Mouse (Mus musculus): ENCODE measurements around the gene Glycam1. TPM values are rescaled to one million over a fixed set of nuclear protein-coding genes. Genes with fewer than 3 reads are reported as not detected.

The Glycam1 gene
- polyA plus RNA-seq, 1 experiment from 2014 or later: not detected

DNA sequence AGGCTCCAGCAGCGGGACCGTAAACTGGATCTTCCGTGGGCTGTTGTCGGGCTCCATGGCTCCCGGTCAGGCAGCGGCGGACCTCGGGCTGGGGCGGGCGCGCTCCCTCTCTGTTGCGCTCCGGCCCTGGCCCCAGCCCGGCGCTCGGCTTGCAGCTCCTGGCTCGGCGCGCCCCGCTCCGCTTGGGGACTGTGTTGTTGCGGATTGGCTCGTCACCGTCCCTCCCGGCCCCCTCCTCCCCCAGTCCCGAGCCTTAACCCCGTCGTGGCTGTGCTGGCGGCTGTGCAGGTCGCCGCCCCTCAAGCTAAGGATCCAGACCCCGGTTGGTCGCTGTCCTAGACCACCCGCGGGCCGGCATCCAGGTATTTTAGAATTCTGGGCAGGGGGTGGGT is 27.1 kb downstream of the Glycam1 start, which contains the start of gene Ppp1r1a:
Gene Ppp1r1a, minus strand, starts transcription at position 182 of the 392 bp plus-strand sequence.
- H3K9ac ChIP-seq: peak within 1 kb of the TSS; percentile 44
- peaks cover 2% of the 10 kb centered on the region; the same call in 1 of the 2 replicates for H3K27me3 ChIP-seq
- peaks cover 17% of the 10 kb centered on the region for H3K4me1 ChIP-seq
- H3K4me3 ChIP-seq (replicated peaks): peak within 1 kb of the TSS; percentile 68
- H3K36me3 ChIP-seq: no peaks in the 10 kb centered on the region
- no peak within 1 kb of the TSS for H3K27ac ChIP-seq (replicated peaks)
- ATAC-seq (ENCODE audit: insufficient number of reproducible peaks, low FRiP score, low TSS enrichment, low read depth): peak; percentile 79
- no peaks in the 10 kb centered on the region for H3K9me3 ChIP-seq (replicated peaks)
- WGBS: under 1% methylated on average over 36 of the region's 36 CpGs
- H3K4me2 ChIP-seq (replicated peaks): peak within 1 kb of the TSS; percentile 96

DNA sequence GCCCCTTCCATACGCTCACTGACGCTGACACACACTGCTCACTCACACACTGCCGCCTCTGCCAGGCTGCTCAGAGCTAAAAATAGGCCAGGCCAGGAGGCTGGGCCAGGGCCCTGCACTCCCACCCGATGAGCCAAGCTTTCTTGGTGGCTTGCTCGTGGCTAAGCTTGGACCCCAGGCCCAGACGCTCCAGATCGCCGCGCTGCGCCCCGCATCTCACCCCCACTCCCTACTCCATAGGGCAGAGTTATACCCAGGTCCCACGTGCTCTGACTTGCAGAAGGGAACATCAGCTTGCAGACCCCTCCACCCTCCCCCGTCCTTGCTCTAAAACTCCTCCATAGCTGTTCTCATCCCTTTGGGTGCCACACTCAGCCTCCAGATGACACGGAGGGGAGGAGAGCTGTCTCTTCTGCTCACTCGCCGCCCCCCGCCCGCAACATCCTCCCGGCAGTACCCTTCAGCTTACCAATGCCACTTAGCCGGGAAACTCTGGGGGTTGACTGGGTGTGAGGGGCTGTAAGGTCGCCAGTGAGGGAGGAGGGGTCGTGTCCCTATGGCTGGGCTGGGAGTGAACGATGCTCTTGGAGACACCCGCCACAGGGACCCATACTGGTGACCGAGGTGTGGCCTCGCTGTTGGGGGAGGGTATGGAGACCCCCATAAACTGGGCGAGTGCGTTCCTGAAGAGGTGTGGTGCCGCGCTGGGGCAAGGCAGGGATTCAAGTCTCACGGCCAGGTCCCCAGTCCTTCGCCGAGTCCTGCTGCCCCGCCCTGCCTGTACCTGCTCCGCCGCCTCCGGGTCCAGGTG is 27.7 kb downstream of the Glycam1 start:
- Histone ChIP-seq H3K4me1 (peaks cover 17% of the 10 kb centered on the region), H3K4me2 (replicated peaks) (peak overlapping the region; percentile 96), H3K36me3 (no peaks in the 10 kb centered on the region), H3K9me3 (replicated peaks) (no peaks in the 10 kb centered on the region), H3K27me3 (peaks cover 2% of the 10 kb centered on the region; the same call in 1 of the 2 replicates), H3K27ac (replicated peaks) (no peak overlapping the region), H3K9ac (peak overlapping the region; percentile 44), H3K4me3 (replicated peaks) (peak overlapping the region; percentile 68)
- 1% methylated on average over 37 of the region's 37 CpGs for WGBS
- peak; percentile 34; the same call in 1 of the 2 replicates for ATAC-seq (ENCODE audit: insufficient number of reproducible peaks, low FRiP score, low TSS enrichment, low read depth)

DNA sequence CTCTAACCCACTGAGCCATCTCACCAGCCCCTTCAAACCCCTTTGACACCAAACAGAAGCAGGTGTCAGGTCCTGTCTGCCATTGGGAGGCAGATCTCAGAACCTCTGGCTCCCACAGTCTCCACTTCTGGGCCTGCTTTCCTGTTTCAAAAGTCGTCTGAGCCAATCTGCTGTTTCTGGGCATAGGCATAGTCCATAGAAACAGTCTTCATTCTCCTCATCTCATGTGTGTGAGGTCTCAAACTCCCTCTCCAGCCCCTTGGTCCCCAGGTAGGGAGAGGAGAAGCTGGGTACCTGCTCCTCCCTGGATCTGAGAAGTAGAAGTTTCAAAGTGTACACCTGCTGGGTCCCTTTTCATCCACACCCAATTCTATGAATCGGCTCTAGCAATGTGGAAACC is 28.4 kb downstream of the Glycam1 start:
- WGBS: 31% methylated on average over 2 of the region's 2 CpGs
- Histone ChIP-seq H3K36me3 (no peaks in the 10 kb centered on the region), H3K9ac (no peak overlapping the region), H3K27me3 (peaks cover 2% of the 10 kb centered on the region; the same call in 1 of the 2 replicates), H3K4me2 (replicated peaks) (peak overlapping the region; percentile 96), H3K4me1 (peaks cover 17% of the 10 kb centered on the region), H3K27ac (replicated peaks) (no peak overlapping the region), H3K9me3 (replicated peaks) (no peaks in the 10 kb centered on the region), H3K4me3 (replicated peaks) (peak overlapping the region; percentile 68; the same call in 1 of the 2 replicates)
- no peak for ATAC-seq (ENCODE audit: insufficient number of reproducible peaks, low FRiP score, low TSS enrichment, low read depth)

DNA sequence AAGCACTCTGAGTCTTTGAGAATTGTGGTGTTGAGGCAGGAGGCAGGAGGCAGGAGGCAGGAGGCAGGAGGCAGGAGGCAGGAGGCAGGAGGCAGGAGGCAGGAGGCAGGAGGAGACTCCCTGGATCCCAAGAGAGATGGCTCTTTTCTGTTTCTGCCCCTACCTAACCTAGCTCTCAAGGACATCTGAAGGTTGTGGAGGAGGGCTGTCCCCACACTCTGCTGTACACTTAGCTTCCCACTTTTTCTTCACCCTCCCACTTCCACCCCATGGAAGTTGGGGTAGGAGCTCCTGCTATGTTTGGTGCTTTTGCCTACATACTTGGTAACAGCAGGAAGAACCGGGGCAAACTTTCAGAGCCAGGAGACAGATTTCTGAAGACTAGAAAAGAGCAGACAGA is 29.1 kb downstream of the Glycam1 start:
- peaks cover 2% of the 10 kb centered on the region; the same call in 1 of the 2 replicates for H3K27me3 ChIP-seq
- H3K9ac ChIP-seq: no peak overlapping the region
- 63% methylated on average over 1 of the region's 1 CpGs for WGBS
- no peak overlapping the region for H3K4me2 ChIP-seq (replicated peaks)
- H3K4me3 ChIP-seq (replicated peaks): no peak overlapping the region
- ATAC-seq (ENCODE audit: insufficient number of reproducible peaks, low FRiP score, low TSS enrichment, low read depth): no peak
- peaks cover 17% of the 10 kb centered on the region for H3K4me1 ChIP-seq
- no peak overlapping the region for H3K27ac ChIP-seq (replicated peaks)
- no peaks in the 10 kb centered on the region for H3K36me3 ChIP-seq
- H3K9me3 ChIP-seq (replicated peaks): no peaks in the 10 kb centered on the region

DNA sequence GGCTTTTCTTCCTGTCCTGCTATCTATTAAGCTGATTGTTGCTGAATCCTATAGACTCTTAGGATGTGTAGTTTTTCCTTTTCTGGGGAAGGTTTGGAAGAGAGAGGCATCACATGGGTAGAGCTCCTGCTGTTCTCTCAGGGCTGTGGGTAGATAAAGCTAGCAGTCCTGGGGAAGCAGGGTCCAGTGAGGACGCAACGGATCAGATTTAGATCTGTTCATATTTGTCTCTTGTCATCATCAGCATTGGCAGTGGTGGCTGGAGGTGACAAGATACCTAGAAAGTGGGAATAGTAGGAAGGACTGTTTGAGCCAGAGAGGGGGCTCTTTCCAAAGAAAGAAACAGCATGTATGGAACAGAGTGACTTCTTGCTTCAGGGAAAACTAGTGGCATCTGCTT is 29.9 kb downstream of the Glycam1 start:
- Histone ChIP-seq H3K4me3 (replicated peaks) (no peak overlapping the region), H3K9me3 (replicated peaks) (no peaks in the 10 kb centered on the region), H3K4me2 (replicated peaks) (no peak overlapping the region), H3K36me3 (no peaks in the 10 kb centered on the region), H3K27me3 (peaks cover 2% of the 10 kb centered on the region; the same call in 1 of the 2 replicates), H3K9ac (no peak overlapping the region), H3K4me1 (peaks cover 17% of the 10 kb centered on the region), H3K27ac (replicated peaks) (no peak overlapping the region)
- 79% methylated on average over 2 of the region's 2 CpGs for WGBS
- no peak for ATAC-seq (ENCODE audit: insufficient number of reproducible peaks, low FRiP score, low TSS enrichment, low read depth)

DNA sequence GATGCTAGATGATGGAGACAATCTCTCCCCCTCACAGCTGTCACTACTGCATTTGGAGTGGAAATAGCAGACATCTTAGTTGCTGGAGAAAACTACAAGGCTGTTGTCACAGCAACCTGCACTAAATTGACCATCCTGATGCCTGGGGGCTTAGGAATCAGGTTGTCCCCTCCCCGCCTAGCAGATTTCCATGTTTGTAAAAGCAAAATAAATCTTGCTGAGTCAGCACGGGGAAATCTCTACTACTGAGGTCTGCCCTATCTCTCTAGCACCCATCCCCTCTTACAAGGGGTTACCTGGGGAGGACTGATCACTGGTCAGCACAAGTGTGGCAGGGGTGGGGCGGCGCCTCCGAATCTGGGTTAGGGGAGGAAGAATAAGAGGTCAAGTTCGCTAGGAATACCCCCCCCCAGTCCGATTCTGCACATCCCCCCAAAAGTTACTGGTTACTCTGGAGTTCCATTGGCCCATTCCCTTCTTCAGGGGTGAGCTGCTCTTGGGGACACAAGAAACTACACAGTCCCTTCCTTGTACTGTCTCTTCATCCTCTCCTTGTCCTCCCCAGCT is 30.7 kb downstream of the Glycam1 start:
- H3K4me3 ChIP-seq (replicated peaks): no peak overlapping the region
- ATAC-seq (ENCODE audit: insufficient number of reproducible peaks, low FRiP score, low TSS enrichment, low read depth): no peak
- H3K27ac ChIP-seq (replicated peaks): no peak overlapping the region
- H3K27me3 ChIP-seq: peaks cover 2% of the 10 kb centered on the region; the same call in 1 of the 2 replicates
- H3K9me3 ChIP-seq (replicated peaks): no peaks in the 10 kb centered on the region
- no peak overlapping the region for H3K4me2 ChIP-seq (replicated peaks)
- peaks cover 17% of the 10 kb centered on the region for H3K4me1 ChIP-seq
- 75% methylated on average over 7 of the region's 7 CpGs for WGBS
- H3K9ac ChIP-seq: no peak overlapping the region
- no peaks in the 10 kb centered on the region for H3K36me3 ChIP-seq

DNA sequence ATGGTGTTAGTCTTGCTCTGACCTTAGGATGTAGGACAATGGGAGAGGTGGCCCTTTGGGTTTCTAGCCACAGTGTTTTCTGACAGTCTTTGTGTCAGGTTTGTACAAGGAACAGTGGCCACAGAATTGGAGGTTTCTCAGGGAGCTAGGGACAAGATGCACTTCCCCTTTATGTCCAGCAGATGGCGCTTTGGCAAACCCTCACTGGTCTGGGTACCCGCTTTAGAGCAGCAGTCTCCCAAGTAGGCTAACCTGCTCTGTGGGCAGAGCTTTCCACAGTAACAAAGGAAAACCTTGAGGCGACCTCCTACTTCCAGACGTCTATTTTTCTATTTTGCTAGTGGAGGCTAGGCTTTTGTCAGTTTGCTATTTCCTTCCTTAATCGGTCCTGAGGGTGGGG is 34.5 kb downstream of the Glycam1 start:
- Histone ChIP-seq H3K4me3 (replicated peaks) (no peak overlapping the region), H3K9ac (no peak overlapping the region), H3K4me1 (no peaks in the 10 kb centered on the region), H3K27me3 (no peaks in the 10 kb centered on the region), H3K9me3 (replicated peaks) (no peaks in the 10 kb centered on the region), H3K4me2 (replicated peaks) (no peak overlapping the region), H3K36me3 (no peaks in the 10 kb centered on the region), H3K27ac (replicated peaks) (no peak overlapping the region)
- WGBS: 9% methylated on average over 5 of the region's 5 CpGs
- ATAC-seq (ENCODE audit: insufficient number of reproducible peaks, low FRiP score, low TSS enrichment, low read depth): 0 out of 2 replicates have a peak, but pooled peaks have one; percentile 26

DNA sequence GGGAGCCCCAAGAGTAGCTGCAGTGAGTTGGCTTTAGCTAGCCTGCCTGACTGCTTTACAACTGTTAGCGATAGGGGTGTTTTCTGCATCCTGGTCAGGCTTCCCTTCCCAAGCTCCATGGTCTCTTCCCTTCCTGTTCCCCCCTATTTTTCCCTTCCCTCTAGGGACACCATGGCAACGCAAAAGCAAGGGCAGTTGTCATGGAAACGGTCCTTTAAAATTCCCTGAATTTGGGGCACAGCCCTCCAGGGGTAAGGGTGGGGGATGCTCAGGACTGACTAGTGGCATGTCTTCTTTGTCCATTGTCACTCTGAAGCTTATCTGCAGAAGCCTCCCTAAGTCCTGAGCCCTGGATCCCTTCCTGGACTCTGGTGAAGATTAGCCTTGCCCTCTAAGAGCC is 41.7 kb downstream of the Glycam1 start:
- 66% methylated on average over 3 of the region's 3 CpGs for WGBS

DNA sequence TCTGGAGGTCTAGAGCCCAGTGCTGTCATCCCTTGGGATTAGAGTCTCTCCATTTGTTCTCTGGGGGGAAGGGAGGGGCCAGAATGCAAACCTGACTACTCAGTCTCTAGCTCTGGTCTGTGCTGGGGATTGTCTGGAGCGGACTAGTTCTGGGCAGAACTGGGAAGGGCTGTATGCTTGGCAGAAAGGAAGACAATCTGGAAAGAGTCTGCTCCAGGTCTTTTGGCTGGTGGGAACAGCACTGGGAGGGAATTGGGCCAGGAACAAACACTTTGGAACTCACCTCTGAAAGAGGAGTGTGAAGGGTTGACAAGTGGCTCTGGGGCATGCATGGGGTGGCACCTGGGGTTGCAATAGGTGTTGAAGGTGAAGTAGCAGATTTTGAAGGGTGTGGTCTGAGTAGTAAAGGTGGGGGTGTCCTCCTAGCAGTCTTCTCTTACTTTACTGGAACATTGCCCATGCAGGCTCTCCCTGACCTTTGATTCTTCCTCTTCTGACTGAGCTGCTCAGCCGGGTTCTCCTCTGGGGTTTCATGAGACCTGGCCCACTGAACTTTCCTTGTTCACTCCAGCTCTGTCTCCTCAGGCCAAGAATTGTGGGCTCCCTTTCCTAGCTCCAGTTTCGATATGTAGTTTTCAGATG is 42.3 kb downstream of the Glycam1 start:
- 58% methylated on average over 3 of the region's 3 CpGs for WGBS
- H3K4me3 ChIP-seq (replicated peaks): no peak overlapping the region
- no peak overlapping the region for H3K27ac ChIP-seq (replicated peaks)
- no peak overlapping the region for H3K4me2 ChIP-seq (replicated peaks)
- peaks cover 20% of the 10 kb centered on the region; the same call in 1 of the 2 replicates for H3K4me1 ChIP-seq
- 0 out of 2 replicates have a peak, but pooled peaks cover 5% of the 10 kb centered on the region for H3K36me3 ChIP-seq
- ATAC-seq (ENCODE audit: insufficient number of reproducible peaks, low FRiP score, low TSS enrichment, low read depth): peak; percentile 35; the same call in 1 of the 2 replicates
- H3K9me3 ChIP-seq (replicated peaks): no peaks in the 10 kb centered on the region
- no peaks in the 10 kb centered on the region for H3K27me3 ChIP-seq
- H3K9ac ChIP-seq: no peak overlapping the region

More for the DNA sequence above, 41.7 kb downstream of the Glycam1 start:
- Histone ChIP-seq H3K4me3 (replicated peaks) (no peak overlapping the region), H3K27me3 (no peaks in the 10 kb centered on the region), H3K4me1 (peaks cover 18% of the 10 kb centered on the region; the same call in 1 of the 2 replicates), H3K27ac (replicated peaks) (no peak overlapping the region), H3K9me3 (replicated peaks) (no peaks in the 10 kb centered on the region), H3K9ac (no peak overlapping the region), H3K36me3 (0 out of 2 replicates have a peak, but pooled peaks cover 5% of the 10 kb centered on the region), H3K4me2 (replicated peaks) (no peak overlapping the region)
- ATAC-seq (ENCODE audit: insufficient number of reproducible peaks, low FRiP score, low TSS enrichment, low read depth): no peak

DNA sequence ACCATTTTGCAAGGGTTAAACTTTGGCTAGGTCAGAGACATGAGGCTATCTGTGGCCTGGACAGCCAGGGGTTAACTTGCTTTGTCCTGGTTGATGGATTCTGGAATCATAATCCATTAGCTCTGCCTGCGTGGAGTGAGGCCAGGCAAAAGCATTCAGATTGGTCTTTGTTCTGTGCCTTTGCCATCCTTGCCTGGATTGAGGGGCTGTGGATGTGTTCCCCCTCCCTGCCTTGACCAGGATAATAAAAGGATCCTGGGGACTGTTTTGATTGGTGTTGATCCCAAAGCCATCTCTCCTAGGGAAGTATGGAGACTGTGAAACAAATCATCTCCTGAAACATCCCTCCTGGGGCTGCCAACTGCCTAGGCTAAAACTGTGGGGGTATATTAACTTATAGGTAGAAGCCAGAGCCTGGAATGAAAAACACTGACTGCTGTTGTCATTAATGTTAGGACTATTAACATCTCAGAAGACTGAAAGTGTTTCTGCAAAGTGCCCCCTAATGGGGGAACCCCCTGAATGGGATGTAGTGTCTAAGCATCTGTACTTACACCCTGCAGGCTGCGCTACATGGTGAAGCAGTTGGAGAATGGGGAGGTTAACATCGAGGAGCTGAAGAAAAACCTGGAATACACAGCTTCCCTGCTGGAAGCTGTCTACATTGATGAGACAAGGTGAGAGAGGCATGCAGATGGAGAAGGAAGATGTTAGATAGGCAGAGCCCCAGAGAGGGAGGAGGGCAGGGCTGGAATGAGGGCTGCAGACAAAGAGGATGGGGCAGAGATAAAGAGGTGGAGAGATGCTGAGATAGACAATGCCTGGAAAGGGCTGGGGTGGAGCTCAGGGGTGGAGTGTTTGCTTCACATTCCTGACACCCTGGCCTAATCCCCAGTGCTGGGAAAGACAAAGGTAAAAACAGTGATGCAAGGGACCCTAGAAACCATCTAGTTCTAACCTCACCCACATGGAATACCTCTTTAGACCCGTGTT is 45.2 kb downstream of the Glycam1 start:
- Histone ChIP-seq H3K27ac (replicated peaks) (no peak overlapping the region), H3K4me1 (peaks cover 26% of the 10 kb centered on the region), H3K9ac (no peak overlapping the region), H3K27me3 (no peaks in the 10 kb centered on the region), H3K4me2 (replicated peaks) (no peak overlapping the region), H3K36me3 (0 out of 2 replicates have a peak, but pooled peaks cover 4% of the 10 kb centered on the region), H3K9me3 (replicated peaks) (no peaks in the 10 kb centered on the region), H3K4me3 (replicated peaks) (no peak overlapping the region)
- WGBS: 31% methylated on average over 4 of the region's 4 CpGs
- ATAC-seq (ENCODE audit: insufficient number of reproducible peaks, low FRiP score, low TSS enrichment, low read depth): no peak
